Mouse (Mus musculus): ENCODE results near the gene Gm12790.
"Not testable (repeated sequence)": the region's sequence is repeated elsewhere in the genome, so short reads cannot be mapped to it uniquely, and the experiment has no call there.

Gm12790 gene

DNA sequence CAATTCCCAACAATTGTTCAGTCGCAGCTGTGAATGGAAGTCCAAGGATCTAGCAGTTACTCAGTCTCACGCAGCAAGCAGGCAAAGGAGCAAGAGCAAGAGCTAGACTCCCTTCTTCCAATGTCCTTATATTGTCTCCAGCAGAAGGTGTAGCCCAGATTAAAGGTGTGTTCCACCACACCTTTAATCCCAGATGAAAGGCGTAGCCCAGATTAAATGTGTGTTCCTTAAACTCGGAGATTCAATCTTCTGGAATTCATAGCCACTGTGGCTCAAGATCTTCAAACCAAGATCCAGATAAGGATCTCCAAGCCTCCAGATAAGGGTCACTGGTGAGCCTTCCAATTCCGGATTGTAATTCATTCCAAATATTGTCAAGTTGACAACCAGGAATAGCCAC, at the start of gene Gm12790:
Gene Gm12790 (minus strand): TSS at position 101 of the 400 bp plus-strand sequence.
- not testable (repeated sequence) for DNase-seq (ENCODE audit: low read depth, low spot score)

- no peak for DNase-seq (ENCODE audit: low read depth, low spot score)
Observed at GRCm38 (mm10) chr4:102026619-102027018, 45.8 kb upstream of the Gm12790 start.

DNA sequence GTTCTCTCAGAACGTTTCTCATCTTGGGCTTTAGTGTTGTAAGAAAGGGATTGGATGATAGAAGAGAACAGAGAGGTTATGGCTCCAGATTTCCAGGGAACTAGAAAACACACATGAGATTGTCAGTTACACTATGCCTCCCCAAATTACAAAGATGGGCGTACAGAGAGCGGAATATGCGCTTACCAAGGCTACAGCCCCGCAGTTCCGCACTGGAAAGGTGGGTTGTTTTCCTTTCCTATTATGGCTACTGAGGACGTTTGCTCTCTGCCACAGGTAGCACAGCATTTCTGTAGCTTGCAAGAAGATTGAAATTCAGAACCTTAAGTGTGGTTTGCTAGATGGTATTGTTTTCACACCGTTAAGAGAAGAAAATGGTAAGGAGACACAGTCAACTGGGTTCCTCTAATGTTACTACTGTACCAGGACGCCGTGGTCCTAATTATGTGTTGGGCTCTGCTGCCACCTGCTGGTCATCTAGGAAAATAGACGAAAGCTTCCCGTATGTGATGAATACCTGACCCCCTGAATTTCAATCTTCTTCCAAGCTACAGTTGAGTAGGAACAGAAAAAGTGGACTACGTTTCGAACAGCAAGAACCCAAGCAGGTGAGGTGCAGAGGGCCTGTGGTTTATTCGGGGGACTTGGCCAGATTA, 17.5 kb upstream of the Gm12790 start:
- DNase-seq (ENCODE audit: low read depth, low spot score), result peak; percentile 38

- no peak for DNase-seq (ENCODE audit: low read depth, low spot score)
Observed at GRCm38 (mm10) chr4:101997426-101997825, 16.6 kb upstream of the Gm12790 start.

GRCm38 (mm10) chr4:101986326-101986725, 5.5 kb upstream of the Gm12790 start, which contains the start of gene Gm12789:
Gene Gm12789 (plus strand): TSS chr4:101986626.
- DNase-seq (ENCODE audit: low read depth, low spot score), result not testable (repeated sequence)

- no peak for DNase-seq (ENCODE audit: low read depth, low spot score)
Observed at GRCm38 (mm10) chr4:101985678-101986077, 4.8 kb upstream of the Gm12790 start.

- DNase-seq (ENCODE audit: low read depth, low spot score), result not testable (repeated sequence)
Observed at GRCm38 (mm10) chr4:101940107-101940506, 40.7 kb downstream of the Gm12790 start, which contains the start of gene Gm12794. Gene Gm12794 (plus strand): TSS chr4:101940407.

All from telencephalon, adult 2 months (tissue).